Mouse (Mus musculus) common myeloid progenitor, adult 5-6 weeks (primary cell): ENCODE measurements around the gene Olfr1185-ps1. TPM values are rescaled to one million over a fixed set of nuclear protein-coding genes. Genes with fewer than 3 reads are reported as not detected.
"Not testable (repeated sequence)": the region's sequence is repeated elsewhere in the genome, so short reads cannot be mapped to it uniquely, and the experiment has no call there.

Source experiments
- ATAC-seq: replicated peaks from 2 replicates; pipeline ENCODE4 v1.8.0; 2016; ENCODE audit warnings: low read depth, mild to moderate bottlenecking, moderate TSS enrichment, inconsistent platforms; ENCODE audit not compliant: poor library complexity, severe bottlenecking
- total RNA-seq: library from RNA; stranded (forward); fragments of 200-1000, 187-1606 nt; gene quantifications from 2 replicates; pipeline ENCODE4 v1.2.3, GENCODE M21; 2017

Gene Olfr1185-ps1
- total RNA-seq: not detected in 2 replicates

GRCm38 (mm10) chr2:88493020-88493419 lies at the start of gene Olfr1185-ps1:
Gene Olfr1185-ps1, plus strand, starts transcription at chr2:88493320.
- ATAC-seq: no peak

GRCm38 (mm10) chr2:88449031-88449430 lies 44.1 kb upstream of the Olfr1185-ps1 start, which contains the start of gene Gm13757:
Gene Gm13757, minus strand, starts transcription at chr2:88449131.
- ATAC-seq: no peak

- ATAC-seq: not testable (repeated sequence)
Observed at GRCm38 (mm10) chr2:88454567-88454966, 38.6 kb upstream of the Olfr1185-ps1 start, which contains the start of gene Olfr1183. Gene Olfr1183, plus strand, starts transcription at chr2:88454867.

GRCm38 (mm10) chr2:88483298-88483697 lies 9.8 kb upstream of the Olfr1185-ps1 start, which contains the start of gene Olfr1184:
Gene Olfr1184, plus strand, starts transcription at chr2:88483598.
- ATAC-seq: no peak

- no peak for ATAC-seq
Observed at GRCm38 (mm10) chr2:88518251-88518650, 25.1 kb downstream of the Olfr1185-ps1 start, which contains the start of gene Olfr1186. Gene Olfr1186, plus strand, starts transcription at chr2:88518551.

GRCm38 (mm10) chr2:88525720-88526119 lies 32.6 kb downstream of the Olfr1185-ps1 start:
- no peak for ATAC-seq

Other genes starting within 250 kb of the Olfr1185-ps1 start
- gene Olfr1173, start 213.4 kb upstream of the Olfr1185-ps1 start, total RNA-seq: not detected in 2 replicates
- not detected in 2 replicates for gene Olfr1174-ps, start 178.2 kb upstream of the Olfr1185-ps1 start, total RNA-seq
- not detected in 2 replicates for gene Olfr1175-ps, start 166.1 kb upstream of the Olfr1185-ps1 start, total RNA-seq
- not detected in 2 replicates for gene Olfr1176, start 156.6 kb upstream of the Olfr1185-ps1 start, total RNA-seq
- gene Olfr1177-ps, start 146.8 kb upstream of the Olfr1185-ps1 start, total RNA-seq: not detected in 2 replicates
- gene Olfr1178, start 106.3 kb upstream of the Olfr1185-ps1 start, total RNA-seq: not detected in 2 replicates
- not detected in 2 replicates for gene Olfr1179, start 86.9 kb upstream of the Olfr1185-ps1 start, total RNA-seq
- gene Olfr1180, start 74.2 kb upstream of the Olfr1185-ps1 start, total RNA-seq: not detected in 2 replicates
- not detected in 2 replicates for gene Olfr1181, start 67.1 kb upstream of the Olfr1185-ps1 start, total RNA-seq
- gene Gm13757, start 44.2 kb upstream of the Olfr1185-ps1 start, total RNA-seq: not detected in 2 replicates
- not detected in 2 replicates for gene Olfr1183, start 38.5 kb upstream of the Olfr1185-ps1 start, total RNA-seq
- gene Olfr1184, start 9.7 kb upstream of the Olfr1185-ps1 start, total RNA-seq: not detected in 2 replicates
- gene Olfr1186, start 25.2 kb downstream of the Olfr1185-ps1 start, total RNA-seq: not detected in 2 replicates
- gene Olfr1188, start 63.6 kb downstream of the Olfr1185-ps1 start, total RNA-seq: not detected in 2 replicates
- gene Olfr1189, start 93.1 kb downstream of the Olfr1185-ps1 start, total RNA-seq: not detected in 2 replicates
- not detected in 2 replicates for gene Olfr1191-ps1, start 147.2 kb downstream of the Olfr1185-ps1 start, total RNA-seq
- not detected in 2 replicates for gene Olfr1192-ps1, start 155.2 kb downstream of the Olfr1185-ps1 start, total RNA-seq
- not detected in 2 replicates for gene Olfr1193, start 182.3 kb downstream of the Olfr1185-ps1 start, total RNA-seq
- not detected in 2 replicates for gene Olfr1195, start 195.9 kb downstream of the Olfr1185-ps1 start, total RNA-seq
- not detected in 2 replicates for gene Olfr1196, start 211.3 kb downstream of the Olfr1185-ps1 start, total RNA-seq
- gene Olfr1197, start 239.0 kb downstream of the Olfr1185-ps1 start, total RNA-seq: not detected in 2 replicates